Mouse (Mus musculus): ENCODE measurements around the gene Ezh2.

DNA sequence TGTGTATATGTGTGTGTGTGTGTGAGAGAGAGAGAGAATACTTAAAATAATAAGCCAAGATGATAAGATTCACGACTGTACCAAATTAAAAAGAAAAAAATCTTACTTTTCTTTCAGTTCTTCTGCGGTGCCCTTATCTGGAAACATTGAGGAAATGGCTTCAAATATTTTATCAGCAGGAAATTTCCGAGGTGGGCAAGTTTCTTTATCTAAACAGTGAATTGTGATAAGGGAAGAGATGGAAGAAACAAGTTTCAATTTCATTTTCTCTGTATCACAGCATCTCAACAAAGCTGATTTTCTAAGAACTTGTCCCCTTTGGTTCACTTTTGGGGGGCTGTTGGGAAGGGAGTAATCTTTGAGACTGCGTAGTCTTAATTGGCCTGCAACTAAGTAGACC lies 42.9 kb downstream of the Ezh2 start:
- TF ChIP-seq CTCF (IDR thresholded peaks at IDR 0.05; ENCODE audit: low read depth, low read length), result no peak
- no peak for TF ChIP-seq POLR2A (IDR thresholded peaks at IDR 0.05; ENCODE audit: extremely low read depth, insufficient read depth, low read length)
